Mouse (Mus musculus): ENCODE measurements around the gene Gpc5.

Gene Gpc5

GRCm38 (mm10) chr14:115077340-115077739 is 14.7 kb upstream of the Gpc5 start:
- Histone ChIP-seq H3K27me3 (ENCODE audit: control insufficient read depth, insufficient read depth, low read length, poor library complexity, severe bottlenecking) (no peaks in the 10 kb centered on the region), H3K36me3 (ENCODE audit: control insufficient read depth, insufficient read depth, low read length, poor library complexity, severe bottlenecking) (no peaks in the 10 kb centered on the region)
- DNase-seq (ENCODE audit: low read depth, low spot score): no peak

GRCm38 (mm10) chr14:115078064-115078463 is 14.0 kb upstream of the Gpc5 start:
- DNase-seq (ENCODE audit: low read depth, low spot score): no peak
- Histone ChIP-seq H3K36me3 (ENCODE audit: control insufficient read depth, insufficient read depth, low read length, poor library complexity, severe bottlenecking) (no peaks in the 10 kb centered on the region), H3K27me3 (ENCODE audit: control insufficient read depth, insufficient read depth, low read length, poor library complexity, severe bottlenecking) (no peaks in the 10 kb centered on the region)

GRCm38 (mm10) chr14:115081728-115082502 is 10.1 kb upstream of the Gpc5 start:
- H3K27me3 ChIP-seq (ENCODE audit: control insufficient read depth, insufficient read depth, low read length, poor library complexity, severe bottlenecking): no peaks in the 10 kb centered on the region
- H3K36me3 ChIP-seq (ENCODE audit: control insufficient read depth, insufficient read depth, low read length, poor library complexity, severe bottlenecking): no peaks in the 10 kb centered on the region
- no peak for DNase-seq (ENCODE audit: low read depth, low spot score)

- Histone ChIP-seq H3K36me3 (ENCODE audit: control insufficient read depth, insufficient read depth, low read length, poor library complexity, severe bottlenecking) (no peaks in the 10 kb centered on the region), H3K27me3 (ENCODE audit: control insufficient read depth, insufficient read depth, low read length, poor library complexity, severe bottlenecking) (no peaks in the 10 kb centered on the region)
- DNase-seq (ENCODE audit: low read depth, low spot score): no peak
These were observed 1.5 kb upstream of the Gpc5 start for GRCm38 (mm10) chr14:115090516-115090915.

- Histone ChIP-seq H3K27me3 (ENCODE audit: control insufficient read depth, insufficient read depth, low read length, poor library complexity, severe bottlenecking) (no peaks in the 10 kb centered on the region), H3K36me3 (ENCODE audit: control insufficient read depth, insufficient read depth, low read length, poor library complexity, severe bottlenecking) (no peaks in the 10 kb centered on the region)
- peak; percentile 6 for DNase-seq (ENCODE audit: low read depth, low spot score)
These were observed 495 bp downstream of the Gpc5 start for GRCm38 (mm10) chr14:115092510-115092909.

GRCm38 (mm10) chr14:115092952-115093351 is 937 bp downstream of the Gpc5 start:
- H3K36me3 ChIP-seq (ENCODE audit: control insufficient read depth, insufficient read depth, low read length, poor library complexity, severe bottlenecking): no peaks in the 10 kb centered on the region
- no peak for DNase-seq (ENCODE audit: low read depth, low spot score)
- no peaks in the 10 kb centered on the region for H3K27me3 ChIP-seq (ENCODE audit: control insufficient read depth, insufficient read depth, low read length, poor library complexity, severe bottlenecking)

DNA sequence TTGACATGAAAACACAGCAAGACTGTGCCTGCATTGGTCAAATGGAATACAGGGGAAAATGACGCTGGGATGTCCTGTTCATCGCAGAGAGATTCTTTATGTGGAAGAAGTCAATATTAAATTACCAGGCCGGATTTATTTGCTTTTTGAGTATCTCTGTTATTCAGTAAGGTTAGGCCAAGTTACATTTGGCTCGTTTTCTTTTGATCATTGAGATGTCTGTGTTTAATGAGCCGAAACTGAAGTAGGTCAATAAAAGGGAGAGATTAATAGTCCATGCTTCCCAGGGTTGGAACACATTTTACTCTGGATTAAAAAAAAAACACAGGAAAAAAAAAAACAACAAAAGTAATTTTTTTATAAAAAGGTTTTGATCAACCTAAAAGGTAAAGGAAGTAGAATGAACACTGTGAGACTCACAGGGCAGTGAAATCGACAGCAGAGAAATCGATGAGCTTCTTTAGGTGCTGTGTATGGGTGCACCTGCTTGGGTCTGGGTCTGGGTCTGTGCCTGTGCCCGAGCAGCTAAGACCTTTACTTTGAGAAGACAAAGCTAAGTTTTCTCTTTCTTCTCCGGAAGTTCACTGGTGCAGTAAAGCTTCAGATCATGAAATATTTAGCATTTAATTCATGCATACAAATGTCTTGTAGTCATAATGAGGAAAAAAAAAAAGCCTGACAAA is 8.7 kb downstream of the Gpc5 start:
- no peaks in the 10 kb centered on the region for H3K36me3 ChIP-seq (ENCODE audit: control insufficient read depth, insufficient read depth, low read length, poor library complexity, severe bottlenecking)
- no peaks in the 10 kb centered on the region for H3K27me3 ChIP-seq (ENCODE audit: control insufficient read depth, insufficient read depth, low read length, poor library complexity, severe bottlenecking)
- no peak for DNase-seq (ENCODE audit: low read depth, low spot score)

GRCm38 (mm10) chr14:115106326-115106725 is 14.3 kb downstream of the Gpc5 start:
- DNase-seq (ENCODE audit: low read depth, low spot score): no peak

DNA sequence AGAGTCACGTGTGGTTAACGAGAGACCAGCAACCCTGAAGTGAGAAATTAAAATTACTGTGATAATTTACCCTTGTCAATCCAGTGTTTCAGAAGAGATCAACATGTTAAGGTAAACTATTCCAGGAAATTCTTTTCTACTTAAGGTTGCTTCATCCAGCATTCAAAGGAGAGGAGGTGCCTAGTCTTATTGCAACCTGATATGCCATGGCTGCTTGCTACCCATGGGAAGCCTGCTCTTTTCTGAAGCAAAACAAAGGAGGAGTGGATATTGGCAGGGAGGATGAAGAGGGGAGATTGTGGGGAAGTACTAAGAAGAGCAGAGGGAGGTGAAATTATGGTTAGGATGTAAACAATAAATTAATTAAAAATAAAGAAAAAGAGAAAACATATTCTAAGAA is 15.5 kb downstream of the Gpc5 start:
- no peak for DNase-seq (ENCODE audit: low read depth, low spot score)
- H3K27me3 ChIP-seq (ENCODE audit: control insufficient read depth, insufficient read depth, low read length, poor library complexity, severe bottlenecking): no peaks in the 10 kb centered on the region
- H3K36me3 ChIP-seq (ENCODE audit: control insufficient read depth, insufficient read depth, low read length, poor library complexity, severe bottlenecking): no peaks in the 10 kb centered on the region

More at GRCm38 (mm10) chr14:115106326-115106725, 14.3 kb downstream of the Gpc5 start:
- H3K27me3 ChIP-seq (ENCODE audit: control insufficient read depth, insufficient read depth, low read length, poor library complexity, severe bottlenecking): no peaks in the 10 kb centered on the region
- no peaks in the 10 kb centered on the region for H3K36me3 ChIP-seq (ENCODE audit: control insufficient read depth, insufficient read depth, low read length, poor library complexity, severe bottlenecking)

DNA sequence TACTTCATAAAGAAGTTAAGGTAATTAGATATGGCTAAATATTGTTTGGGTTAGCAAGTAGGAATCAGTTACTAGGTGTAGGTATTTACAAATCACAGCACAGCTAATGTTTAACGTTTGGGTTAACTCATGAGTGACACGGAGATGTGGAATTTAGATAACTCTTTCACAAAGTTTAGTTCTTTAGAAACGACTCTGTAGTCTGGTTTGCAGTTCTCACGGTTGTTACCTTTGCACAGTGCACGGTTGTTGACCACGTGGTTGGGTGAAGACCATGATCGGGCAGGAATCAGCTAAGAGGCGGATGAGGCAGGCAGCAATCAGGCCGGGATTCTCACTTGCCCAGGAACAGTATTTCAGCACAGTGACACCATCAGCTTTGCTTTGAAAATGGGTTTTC is 26.6 kb downstream of the Gpc5 start:
- Histone ChIP-seq H3K36me3 (ENCODE audit: control insufficient read depth, insufficient read depth, low read length, poor library complexity, severe bottlenecking) (no peaks in the 10 kb centered on the region), H3K27me3 (ENCODE audit: control insufficient read depth, insufficient read depth, low read length, poor library complexity, severe bottlenecking) (no peaks in the 10 kb centered on the region)
- no peak for DNase-seq (ENCODE audit: low read depth, low spot score)

DNA sequence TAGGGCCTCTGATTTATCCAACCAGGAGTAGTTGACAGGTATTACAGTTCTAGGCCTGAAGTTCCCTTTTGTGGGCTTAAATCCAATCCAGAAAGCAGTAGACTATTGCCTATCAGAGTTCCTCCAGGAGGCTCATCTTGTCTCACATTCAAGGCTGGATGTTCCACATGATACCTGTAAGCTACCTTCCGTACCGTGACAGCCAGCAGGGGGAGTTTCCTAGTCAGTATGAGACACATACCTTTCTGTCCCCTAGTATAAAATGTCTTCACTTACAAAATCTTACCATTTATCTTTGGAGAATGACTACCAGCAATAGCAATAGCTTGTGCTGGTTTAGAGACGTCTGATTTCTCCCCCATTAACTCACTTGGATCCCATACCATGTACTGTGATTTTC is 56.8 kb downstream of the Gpc5 start:
- H3K36me3 ChIP-seq (ENCODE audit: control insufficient read depth, insufficient read depth, low read length, poor library complexity, severe bottlenecking): no peaks in the 10 kb centered on the region
- DNase-seq (ENCODE audit: low read depth, low spot score): peak; percentile 11
- H3K27me3 ChIP-seq (ENCODE audit: control insufficient read depth, insufficient read depth, low read length, poor library complexity, severe bottlenecking): no peaks in the 10 kb centered on the region

DNA sequence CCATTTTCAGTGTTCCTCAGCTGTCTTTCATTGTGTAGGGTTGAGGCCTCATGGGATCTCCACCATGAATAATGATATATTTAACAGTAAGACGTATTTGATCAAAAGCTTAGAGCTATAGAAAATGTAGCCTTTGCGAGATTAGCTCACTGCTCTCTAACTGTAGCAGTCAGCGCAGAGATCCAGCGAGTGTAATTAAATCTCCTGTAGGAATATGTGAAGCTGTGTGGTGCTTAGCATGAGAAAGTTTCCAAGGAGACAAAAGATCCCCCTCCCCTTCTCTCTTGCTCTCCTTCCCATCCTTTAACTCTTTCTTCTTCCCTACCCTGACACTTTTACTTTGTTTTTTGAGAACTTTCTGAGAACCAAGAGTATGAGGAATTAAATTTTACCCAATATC is 64.6 kb downstream of the Gpc5 start:
- no peaks in the 10 kb centered on the region for H3K36me3 ChIP-seq (ENCODE audit: control insufficient read depth, insufficient read depth, low read length, poor library complexity, severe bottlenecking)
- no peak for DNase-seq (ENCODE audit: low read depth, low spot score)
- H3K27me3 ChIP-seq (ENCODE audit: control insufficient read depth, insufficient read depth, low read length, poor library complexity, severe bottlenecking): no peaks in the 10 kb centered on the region

GRCm38 (mm10) chr14:115177322-115177836 is 85.4 kb downstream of the Gpc5 start:
- Histone ChIP-seq H3K27me3 (ENCODE audit: control insufficient read depth, insufficient read depth, low read length, poor library complexity, severe bottlenecking) (no peaks in the 10 kb centered on the region), H3K36me3 (ENCODE audit: control insufficient read depth, insufficient read depth, low read length, poor library complexity, severe bottlenecking) (no peaks in the 10 kb centered on the region)
- no peak for DNase-seq (ENCODE audit: low read depth, low spot score)

- DNase-seq (ENCODE audit: low read depth, low spot score): no peak
- Histone ChIP-seq H3K36me3 (ENCODE audit: control insufficient read depth, insufficient read depth, low read length, poor library complexity, severe bottlenecking) (no peaks in the 10 kb centered on the region), H3K27me3 (ENCODE audit: control insufficient read depth, insufficient read depth, low read length, poor library complexity, severe bottlenecking) (no peaks in the 10 kb centered on the region)
These were observed 87.9 kb downstream of the Gpc5 start for GRCm38 (mm10) chr14:115179925-115180324.

DNA sequence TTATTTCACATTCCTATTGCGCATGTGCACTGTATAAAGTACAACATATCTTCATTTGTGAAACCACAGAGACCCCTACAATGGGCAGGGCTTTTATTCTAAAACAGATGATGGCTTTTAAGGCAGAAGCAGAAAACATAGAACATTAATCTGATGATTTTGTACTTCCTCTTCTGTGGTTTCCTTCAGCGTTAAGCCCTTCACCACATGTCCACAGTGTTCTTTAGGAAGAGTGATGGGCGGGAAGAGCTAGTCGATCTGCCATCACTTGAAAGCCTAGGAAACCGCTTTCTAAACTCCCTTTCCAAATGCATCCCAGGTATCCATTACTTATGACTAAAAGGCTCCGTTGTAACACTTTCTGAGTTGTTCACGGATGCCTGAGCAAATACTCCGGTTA is 96.2 kb downstream of the Gpc5 start:
- Histone ChIP-seq H3K27me3 (ENCODE audit: control insufficient read depth, insufficient read depth, low read length, poor library complexity, severe bottlenecking) (no peaks in the 10 kb centered on the region), H3K36me3 (ENCODE audit: control insufficient read depth, insufficient read depth, low read length, poor library complexity, severe bottlenecking) (no peaks in the 10 kb centered on the region)
- peak; percentile 15 for DNase-seq (ENCODE audit: low read depth, low spot score)

Data from splenic B cell, adult 2 months (primary cell).